Mouse (Mus musculus): Measurements from ENCODE around the gene Zc3hav1l.

DNA sequence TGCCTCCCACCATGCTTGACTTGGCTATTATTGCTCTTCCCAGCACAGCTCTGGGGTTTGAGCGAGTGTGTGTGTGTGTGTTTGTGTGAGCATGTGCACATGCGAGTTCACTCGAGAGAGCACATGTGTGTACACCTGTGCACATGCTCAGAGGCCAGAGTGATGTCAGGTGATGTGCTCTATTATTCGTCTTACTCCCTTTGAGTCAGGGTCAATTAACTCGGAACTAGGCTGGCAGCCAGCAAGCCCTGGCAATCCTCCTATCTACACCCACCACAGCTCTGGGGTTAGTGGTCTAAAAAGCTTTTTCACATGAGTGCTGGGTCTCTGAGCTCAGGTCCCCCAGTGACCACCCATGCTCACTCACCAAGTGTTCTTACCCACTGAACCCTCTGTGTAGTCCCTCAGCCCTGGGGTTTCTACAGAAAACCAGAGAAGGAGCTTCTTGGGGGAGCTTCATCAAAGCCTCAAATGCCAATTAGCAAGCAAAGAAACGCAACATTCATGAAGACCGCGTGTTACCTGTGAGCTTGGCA lies 56.7 kb downstream of the Zc3hav1l start:
- TF ChIP-seq CTCF (IDR thresholded peaks at IDR 0.05; ENCODE audit: insufficient read depth, low read depth, low read length) (no peak), POLR2A (IDR thresholded peaks at IDR 0.05; ENCODE audit: insufficient read depth, low read depth, low read length) (no peak)

Measured in olfactory bulb, adult 2 months (tissue).